Mouse (Mus musculus) bone marrow macrophage, adult 2 months (primary cell): ENCODE data around the gene Ppp3cb.

ENCODE experiments used
- CTCF ChIP-seq: IDR thresholded peaks from 2 replicates; pipeline ENCODE4 v1.5.1; 2012; ENCODE audit warnings: low read depth, mild to moderate bottlenecking, low read length, moderate library complexity
- POLR2A ChIP-seq: IDR thresholded peaks from 2 replicates; pipeline ENCODE4 v1.6.1; 2012; ENCODE audit warnings: mild to moderate bottlenecking, low read depth, low read length, borderline replicate concordance

DNA sequence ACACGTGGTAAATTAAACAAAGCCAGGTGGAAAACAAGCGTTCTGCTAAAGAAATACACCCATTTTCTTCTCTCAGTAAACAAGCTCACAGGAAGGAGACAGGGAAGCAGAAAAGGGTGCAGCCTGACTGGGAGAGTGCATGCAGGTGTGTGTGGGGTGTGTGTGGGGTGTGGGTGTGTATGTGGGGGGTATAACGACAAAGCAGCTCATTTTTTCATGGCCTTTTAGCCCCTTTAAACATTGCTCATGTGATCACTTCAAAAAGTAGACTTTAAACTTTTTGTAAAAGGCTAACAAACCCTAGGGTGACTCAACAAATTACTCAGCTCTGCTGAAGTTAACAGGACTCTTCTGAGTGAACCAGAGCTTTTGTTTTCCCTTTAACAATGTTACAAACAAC, 68.0 kb downstream of the Ppp3cb start:
- TF ChIP-seq POLR2A (no peak), CTCF (no peak)
